Mouse (Mus musculus) thymus, postnatal 4 days (tissue): Measurements from ENCODE around the gene Aldh3a1.
A peak's percentile ranks its signal among the peaks of the same experiment; 100 is the strongest.

Experiments
- DNase-seq: peaks from one replicate; pipeline ENCODE4 v3.0.0; 2021

Gene Aldh3a1

DNA sequence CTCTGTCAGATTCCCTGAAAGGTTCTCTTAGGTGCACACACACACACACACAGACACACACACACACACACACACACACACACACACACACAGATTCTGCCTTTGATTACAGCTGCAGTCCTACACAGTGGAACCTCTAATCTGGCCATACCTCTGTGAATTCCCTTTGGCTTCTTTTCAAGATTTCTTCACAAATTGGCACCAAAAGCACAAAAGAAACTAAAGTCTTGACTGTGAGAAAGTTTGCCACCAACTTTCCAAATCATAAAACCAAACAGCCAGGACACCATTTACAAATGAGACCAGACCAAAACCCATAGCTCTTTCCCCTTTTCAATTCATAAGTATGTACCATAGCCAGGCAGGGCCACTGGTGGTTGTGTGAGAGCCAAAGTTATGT lies 9.4 kb upstream of the Aldh3a1 start:
- no peak for DNase-seq

DNA sequence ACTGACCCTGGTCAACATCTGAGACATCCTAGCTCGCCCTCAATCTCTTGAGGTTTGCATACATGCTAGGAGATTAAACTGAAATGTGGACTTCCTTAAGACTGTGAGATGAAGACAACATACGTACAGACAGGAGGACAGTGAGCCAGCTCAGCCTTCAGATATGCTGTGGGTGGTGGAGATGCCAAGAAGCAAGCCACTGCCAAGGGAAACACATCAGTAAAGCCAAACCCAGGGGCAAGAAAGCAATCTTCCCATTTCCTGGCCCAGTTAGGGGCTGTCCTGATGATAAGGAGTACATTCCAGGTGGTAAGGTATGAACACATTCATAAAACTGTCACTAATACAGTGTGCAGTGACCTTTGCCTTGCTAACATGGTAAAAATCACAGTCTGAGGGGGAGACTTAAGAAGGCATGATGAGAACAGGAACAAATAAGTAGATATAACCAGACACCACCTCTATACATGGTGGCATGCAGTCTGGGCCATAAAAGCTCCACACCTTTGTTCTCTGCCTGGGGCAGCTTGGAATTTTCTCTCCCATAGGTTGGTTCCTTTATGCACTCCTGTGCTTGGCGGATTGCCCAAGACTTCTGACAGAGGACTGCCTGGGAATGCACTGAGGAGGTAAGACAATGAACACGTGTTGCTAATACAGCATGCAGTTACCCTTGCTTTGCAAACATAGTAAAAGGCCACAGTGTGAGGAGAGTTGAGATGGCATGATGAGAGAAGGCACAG lies 7.5 kb upstream of the Aldh3a1 start:
- no peak for DNase-seq

DNA sequence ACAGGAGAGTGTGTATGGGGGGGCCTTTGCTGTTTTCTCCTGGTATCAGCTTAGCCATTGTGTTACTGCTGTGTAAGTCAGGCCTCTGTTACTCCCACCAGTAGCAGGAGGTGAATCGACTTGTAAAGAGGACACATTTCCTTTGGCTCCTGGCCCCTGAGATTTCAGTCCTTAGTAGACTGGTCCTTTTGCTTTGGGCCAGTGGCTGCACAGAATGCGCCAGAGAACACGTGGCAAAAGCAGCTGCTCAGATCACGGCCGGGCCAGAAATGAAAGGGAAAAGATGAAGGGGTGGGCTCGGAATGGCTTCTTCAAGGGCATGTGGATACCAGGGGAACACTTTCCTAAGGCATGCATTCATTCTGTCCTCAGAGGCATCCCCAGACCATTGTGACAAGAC lies 5.2 kb upstream of the Aldh3a1 start:
- DNase-seq, result no peak

DNA sequence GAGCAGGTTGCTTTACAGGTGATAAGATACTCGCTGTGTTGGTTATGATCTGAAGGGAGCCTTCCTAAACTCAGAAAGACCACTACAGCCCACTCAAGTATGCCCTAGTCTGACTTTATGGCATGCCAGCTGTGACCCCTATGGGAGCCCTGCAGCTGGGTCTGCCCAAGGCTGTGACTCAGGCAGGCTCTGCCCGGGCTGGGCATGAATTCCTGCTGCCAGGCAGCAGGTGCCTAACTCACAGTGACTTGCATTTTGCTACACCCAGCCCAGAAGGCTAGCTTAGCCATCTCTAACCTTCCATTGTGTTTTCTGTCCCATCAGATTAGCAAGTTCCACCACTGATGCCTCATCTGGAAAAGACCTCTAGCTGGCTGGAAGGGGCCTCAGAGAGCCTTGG lies 4.5 kb upstream of the Aldh3a1 start:
- no peak for DNase-seq

DNA sequence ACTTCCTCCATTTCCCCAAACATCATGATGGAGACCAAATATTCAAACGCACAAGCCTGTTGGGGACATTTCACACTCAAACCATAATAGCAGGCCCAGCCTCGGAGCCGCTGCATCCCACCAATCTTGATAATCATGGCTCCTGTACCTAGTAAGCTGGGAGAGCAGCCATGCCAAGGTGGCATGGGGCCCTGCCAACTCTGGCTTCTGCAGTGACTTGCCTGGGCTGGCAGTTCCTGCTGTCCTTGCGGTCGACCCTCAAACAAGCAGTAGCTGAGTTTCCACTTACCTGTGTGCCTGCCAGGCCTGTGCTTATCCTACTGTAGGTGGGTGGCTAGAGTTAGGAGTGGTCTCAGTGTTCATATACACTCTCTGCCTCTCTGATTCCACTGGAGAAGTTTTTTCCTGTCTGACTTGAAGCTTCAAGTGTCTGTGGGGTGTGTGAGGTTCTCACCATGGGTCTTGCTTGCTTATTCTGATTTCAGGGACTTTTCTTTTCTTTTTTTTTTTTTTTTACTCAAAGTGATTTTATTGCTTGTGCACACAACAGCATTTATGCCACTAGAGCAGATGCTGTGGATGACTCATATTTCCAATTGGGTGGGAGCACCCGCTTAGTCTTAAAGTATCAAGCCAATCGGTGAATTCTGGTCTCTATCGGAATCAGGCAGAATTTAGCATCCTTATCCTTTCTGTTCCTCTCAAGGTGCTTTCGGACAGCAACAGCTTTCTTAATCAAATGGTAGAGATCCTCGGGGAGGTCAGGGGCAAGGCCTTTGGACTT lies 2.0 kb upstream of the Aldh3a1 start:
- DNase-seq, result no peak

DNA sequence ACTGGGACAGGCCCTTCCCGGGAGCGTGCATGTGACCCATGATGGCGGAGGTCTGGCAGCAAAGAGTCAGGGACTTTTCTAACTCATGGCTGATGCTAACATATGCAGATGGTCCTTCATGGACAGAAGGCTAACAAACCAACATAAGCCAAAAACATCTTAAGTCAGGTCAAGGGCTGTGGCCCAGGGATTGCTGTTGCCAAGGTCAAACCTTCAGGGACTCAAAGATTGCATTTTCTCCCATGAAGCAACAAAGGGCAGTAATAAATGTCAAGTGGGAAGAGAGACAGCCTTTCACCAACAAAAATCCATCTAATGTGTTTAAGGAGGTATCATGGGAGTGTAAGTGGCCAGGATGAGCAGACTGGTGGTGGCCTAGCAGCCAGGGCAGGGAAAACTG lies 1.2 kb upstream of the Aldh3a1 start:
- DNase-seq, result no peak

DNA sequence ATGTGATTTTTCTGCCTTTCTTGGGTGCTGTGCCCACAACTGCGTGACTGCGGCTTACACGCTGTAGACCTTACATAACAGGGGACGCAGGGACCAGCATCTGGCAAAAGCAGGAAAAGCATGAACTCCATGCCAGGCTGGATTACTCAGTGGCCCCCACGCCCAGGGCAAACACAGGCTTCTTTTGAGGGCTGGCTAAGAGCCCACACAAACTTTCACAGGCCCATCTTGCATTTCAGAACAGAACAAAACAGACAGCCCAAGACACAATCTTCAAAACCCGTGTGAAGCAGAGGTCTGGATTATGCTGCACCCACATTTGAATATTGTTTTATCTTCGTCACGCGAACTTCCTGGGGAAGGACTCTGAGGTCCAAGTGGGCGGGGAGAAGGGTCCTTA lies 979 bp downstream of the Aldh3a1 start:
- no peak for DNase-seq

DNA sequence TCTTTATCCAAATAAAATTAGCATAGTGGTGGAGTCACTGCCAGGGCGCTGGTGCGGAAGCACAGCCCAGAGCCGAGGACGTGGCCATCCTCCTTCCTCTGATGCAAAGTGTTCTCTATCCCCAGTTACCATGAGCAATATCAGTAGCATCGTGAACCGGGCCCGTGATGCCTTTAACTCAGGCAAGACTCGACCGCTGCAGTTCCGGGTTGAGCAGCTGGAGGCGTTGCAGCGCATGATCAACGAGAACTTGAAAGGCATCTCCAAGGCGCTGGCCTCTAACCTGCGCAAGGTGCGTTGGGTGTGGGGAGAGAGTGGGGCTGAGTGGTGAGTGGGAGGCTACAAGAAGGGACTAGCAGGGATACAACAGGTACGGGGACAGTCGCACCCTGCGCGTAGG lies 4.8 kb downstream of the Aldh3a1 start:
- peak; percentile 68 for DNase-seq

DNA sequence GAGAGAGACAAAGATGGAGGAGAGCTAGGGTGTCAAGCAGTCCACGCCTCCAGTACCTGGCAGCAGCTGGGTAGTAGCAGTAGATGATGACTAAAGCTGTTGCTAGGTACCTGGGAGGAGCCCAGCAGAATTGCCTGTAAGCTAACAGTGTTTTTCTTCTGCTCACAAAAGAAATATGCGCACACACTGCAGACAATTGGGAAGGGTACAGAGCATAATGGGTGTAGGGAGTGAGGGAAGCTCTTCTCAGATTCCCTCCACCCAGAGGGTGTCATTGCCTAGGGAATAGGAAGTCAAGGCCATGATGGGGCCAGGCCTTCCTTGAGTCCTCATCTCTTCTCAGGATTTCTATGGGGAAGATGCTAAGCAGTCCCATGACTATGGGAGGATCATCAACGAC lies 8.6 kb downstream of the Aldh3a1 start:
- no peak for DNase-seq

DNA sequence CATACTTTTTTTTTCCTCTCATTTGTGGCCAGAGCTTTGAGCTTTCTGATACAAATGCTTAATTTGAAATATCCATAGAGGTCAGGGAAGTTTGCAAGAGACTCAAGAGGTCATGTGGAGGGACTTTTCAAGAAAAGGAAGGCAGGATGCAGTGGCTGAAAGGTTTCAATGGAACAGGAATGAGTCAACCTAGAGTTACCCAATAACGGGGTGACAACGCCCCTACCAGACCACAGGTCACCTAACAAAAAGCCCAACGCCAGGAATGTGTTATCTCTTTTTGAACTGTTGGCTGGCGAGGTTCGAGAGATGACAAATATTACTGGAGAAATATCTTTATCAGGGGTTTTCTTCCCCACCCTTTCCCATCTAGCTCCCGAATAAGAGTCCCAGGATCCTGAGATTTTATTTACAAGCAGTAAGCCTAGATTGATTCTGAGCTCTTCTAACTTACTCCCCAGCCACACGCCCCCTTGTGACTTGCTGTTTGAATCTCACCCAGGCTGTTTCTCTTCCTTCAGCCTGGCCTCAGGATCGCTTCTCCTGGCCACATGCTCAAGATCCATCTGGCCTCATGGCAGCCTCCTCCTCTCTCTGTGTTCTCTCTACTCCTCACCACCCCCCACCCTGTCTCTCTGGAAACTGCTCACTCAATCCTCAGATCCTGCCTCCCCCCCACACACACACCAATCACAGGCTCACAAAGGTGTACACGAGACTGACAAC lies 13.0 kb downstream of the Aldh3a1 start:
- no peak for DNase-seq

DNA sequence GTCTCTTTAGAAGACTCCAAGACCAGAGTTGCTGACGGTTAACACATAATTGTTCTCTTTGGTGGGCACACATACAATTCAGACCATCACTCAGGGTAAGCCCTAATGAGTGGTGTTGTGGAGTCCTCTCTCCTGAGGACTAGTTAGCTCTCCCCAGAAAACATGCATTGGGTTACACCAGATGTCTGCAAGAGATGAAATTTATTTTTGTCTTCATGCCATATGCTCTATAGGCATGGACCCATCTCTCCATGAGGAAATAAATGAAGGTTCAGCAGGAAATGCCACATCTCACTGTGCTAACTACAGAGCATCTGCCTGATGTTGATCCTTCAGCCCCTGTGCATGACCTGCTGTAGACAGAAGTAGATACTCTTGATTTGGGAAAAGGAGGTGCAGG lies 14.7 kb downstream of the Aldh3a1 start:
- no peak for DNase-seq

DNA sequence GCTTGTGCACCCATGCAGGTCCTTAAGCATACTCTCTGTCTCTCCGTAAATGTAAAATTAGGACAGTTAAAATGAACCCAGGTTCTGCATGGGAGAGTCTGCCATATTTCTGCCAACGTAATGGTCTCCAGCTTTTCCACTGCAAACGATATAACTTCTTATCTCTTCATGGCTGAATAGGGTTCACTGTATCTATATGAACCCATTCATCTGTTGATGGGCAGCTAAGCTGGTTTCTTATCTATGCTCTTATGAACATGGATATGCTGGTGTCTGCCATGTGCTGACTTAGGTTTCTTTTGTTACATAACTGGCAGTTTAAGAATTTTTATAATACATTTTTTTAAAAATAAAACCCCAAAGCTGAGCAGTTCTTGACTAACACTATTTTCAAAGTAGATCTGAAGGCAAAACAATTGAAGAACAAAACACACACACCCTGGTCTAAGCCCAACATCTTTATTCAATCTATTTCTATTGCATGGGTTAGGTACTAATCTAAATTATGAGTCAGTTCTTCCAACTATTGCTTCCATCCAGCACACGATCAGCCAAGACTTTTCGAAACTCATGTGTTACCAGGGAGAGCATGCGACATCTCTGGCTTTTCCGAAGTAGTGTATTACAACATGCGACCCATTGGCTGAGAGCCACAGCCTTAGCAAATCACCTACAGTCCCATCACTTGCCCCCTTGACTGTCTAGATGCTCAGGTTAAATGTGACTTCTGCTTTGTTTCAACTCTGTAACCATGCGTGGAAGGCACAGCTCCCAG lies 15.8 kb downstream of the Aldh3a1 start:
- DNase-seq, result no peak

DNA sequence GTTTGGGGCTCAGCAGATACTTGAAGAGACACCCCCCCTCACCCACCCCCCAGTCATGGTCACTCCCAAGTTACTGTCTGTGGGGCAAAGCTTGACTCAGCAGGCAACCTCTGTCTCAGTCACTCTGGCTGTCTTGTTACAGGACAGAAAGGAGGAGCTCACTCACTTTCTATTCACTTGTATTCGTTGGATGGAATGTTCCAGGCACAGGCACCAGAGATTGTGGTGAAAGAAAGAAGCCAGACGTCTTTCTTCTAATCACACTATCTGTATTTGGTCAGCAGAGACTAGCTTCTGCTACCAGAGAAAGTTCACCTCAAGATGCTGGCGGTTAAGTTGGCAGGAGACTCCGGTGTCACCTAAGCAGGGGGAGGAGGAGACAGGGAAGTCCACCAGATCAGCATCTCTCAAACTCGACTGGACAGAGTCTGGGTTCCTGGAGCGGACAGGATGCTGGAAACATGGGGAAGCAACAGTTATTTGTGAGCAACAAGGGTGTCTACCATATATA lies 17.0 kb downstream of the Aldh3a1 start:
- DNase-seq, result no peak

DNA sequence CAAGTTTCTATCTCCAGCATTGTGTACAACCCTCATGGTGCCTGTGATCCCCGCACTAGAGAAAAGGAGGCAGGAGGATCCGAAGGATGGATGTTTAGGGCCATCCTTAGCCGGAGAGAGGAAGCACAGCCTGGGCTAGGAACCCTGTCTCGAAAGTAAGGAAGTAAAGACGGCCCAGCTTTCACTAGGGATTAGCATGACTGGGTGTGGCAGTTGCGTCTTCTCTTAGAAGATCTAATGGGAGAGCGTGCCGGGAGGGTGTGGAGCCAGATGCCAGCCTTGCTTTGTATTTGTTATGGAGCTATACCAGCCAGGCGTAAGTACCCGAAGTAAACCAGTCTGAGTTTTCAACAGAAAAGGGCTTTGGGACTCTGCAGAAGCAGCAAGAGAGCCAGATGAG lies 17.6 kb downstream of the Aldh3a1 start:
- no peak for DNase-seq

DNA sequence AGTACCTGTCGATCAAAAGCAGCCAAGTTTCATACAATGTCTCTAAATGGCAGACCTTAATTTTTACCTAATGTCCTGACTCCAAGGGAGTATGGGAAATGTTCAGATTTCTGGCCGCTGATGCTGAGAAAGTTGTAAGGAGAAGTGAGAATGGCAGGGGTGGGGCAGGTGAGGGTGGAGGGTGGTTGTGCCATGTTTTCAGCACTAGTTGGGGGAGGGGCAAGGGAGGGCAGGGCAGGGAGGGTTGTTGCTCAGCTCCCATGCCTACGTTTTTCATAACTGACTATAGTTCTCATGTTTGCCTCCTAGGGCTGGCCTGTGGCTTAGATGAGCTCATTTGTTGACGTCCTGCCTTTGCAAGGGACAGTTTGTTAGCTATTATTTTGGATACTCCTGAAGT lies 18.2 kb downstream of the Aldh3a1 start:
- DNase-seq, result no peak

DNA sequence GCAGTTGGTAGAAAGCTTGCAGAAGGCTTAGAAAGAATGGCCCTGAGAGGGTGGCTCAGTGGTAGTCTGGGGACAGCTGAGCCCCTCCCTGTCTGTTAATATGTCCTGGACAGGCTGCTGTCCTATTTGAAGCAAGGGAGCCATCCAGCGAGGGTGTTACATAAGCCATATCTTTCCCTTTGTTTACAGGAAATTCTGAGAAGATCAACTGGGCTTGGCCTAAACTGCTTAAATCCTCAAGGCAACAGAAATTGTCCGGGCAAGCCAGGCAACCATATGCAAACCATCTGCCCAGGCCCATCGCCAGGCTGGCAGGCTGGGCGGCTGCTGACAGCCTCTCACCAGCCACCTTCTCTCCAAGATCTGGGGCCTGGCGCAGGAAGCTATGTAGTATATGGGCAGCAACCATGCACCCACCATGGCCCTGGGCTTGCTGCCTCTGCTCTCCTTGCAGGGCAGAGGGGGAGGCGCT lies 18.6 kb downstream of the Aldh3a1 start:
- DNase-seq, result no peak

DNA sequence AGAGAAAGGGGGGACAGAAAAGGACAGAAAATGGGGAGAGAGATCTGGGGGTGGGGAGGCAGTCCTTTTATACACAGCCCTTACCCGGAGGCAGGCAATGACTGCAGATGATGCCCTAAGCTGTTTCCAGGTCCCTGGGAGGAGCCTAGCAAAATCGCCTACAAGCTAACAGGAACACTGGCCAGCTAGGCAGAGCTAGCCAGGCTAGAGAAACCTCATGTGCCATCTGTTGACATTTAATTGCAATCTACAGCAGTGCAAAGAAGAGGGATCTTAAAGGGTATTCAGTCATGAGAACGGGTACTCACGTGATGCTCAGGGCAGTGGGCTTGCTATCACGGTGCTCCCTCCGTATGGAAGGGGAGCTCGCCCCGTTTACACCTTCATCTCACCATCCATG lies 20.5 kb downstream of the Aldh3a1 start:
- no peak for DNase-seq

DNA sequence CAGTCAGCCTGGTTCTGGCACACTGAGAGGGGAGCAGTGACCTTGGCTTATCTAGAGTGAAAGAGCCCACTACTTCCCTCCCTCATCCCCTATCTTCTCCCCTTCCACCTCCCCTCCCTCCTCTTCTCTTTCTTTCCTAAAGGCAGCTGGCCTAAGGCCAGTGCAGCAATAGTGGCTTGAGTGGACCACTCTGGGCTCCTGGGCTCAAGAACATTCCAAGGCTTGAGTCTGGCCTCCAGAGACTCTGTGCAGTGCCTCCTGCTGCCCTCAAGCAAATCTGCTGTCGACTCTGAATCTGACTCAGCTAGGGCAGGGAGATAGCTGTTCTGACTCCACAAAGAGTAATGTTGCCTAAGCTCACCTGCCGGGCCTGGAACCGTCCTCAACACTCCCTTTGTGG lies 21.1 kb downstream of the Aldh3a1 start:
- DNase-seq, result no peak

DNA sequence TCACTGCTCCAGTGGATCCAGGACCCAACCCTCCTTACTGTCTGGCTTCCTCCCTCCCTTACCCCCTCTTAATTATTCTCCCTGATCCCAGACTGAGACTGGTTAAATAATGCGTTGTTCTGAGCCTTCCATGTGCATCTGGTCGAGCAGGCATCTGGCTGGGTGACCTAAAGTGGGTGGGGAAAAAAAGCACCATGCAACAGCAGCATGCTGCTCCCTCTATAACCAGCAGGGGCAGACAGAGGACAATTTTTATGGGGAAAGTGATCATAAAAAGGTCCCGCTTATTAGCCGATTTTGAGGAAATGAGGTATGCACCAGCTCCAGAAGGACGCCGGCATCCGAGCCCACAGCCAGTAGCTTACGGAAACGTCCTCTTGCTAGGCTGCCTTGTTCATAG lies 24.0 kb downstream of the Aldh3a1 start:
- peak; percentile 75 for DNase-seq

DNA sequence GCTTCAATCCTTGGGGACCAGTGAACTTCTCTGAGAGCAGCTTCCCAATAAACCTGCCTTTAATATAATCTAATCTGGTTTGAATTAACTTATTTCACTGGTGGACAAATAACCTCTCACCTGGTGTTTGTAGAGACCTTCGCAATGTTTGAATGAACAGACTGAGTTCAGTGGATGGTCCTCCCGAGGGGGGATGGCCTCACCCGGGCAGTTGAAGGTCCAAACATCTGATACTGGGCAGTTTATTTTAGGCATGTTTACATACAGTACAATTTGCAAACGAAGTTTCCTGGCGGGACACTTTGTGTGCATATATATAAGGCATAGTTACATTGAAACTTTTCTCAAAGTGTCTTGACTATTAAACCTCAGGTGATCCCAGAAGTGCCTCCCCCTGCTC lies 26.8 kb downstream of the Aldh3a1 start:
- no peak for DNase-seq

DNA sequence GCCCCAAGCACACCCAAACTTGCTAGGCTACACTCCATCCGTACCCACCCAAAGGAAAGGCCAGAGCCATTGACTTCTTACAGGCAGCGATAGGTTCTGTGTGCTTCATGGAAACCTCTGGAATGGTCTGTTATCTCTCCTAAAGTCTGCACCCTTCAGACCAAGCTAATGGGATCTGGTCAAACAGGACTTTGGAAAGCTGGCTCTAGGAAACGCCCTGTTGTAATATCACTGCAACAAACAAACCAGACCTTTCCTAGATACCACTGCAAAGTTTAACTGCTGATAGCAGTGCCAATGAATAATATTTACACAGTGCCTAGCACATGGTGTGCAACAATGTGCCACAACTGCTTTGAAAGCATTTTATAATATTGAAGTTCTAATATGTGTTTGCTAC lies 28.7 kb downstream of the Aldh3a1 start:
- no peak for DNase-seq

DNA sequence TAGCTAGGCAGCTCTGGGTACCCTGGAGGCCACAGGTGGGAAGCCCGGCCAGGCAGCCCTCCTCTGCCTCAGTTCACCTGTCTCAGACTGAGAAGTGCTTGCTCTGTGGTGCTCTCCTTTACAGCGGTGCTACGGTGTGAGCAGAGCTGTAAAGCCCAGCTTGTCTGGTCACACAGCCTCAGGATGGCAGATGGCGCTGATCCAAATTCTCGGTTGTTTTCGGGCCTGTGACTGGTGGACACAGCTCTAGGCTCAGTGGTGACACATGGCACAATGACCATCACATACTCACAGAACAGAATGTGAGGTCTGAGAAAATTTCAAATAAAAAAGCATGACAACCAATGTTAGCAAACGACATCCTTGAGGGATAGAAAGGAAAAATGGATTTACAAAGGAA lies 37.1 kb downstream of the Aldh3a1 start:
- DNase-seq, result no peak

DNA sequence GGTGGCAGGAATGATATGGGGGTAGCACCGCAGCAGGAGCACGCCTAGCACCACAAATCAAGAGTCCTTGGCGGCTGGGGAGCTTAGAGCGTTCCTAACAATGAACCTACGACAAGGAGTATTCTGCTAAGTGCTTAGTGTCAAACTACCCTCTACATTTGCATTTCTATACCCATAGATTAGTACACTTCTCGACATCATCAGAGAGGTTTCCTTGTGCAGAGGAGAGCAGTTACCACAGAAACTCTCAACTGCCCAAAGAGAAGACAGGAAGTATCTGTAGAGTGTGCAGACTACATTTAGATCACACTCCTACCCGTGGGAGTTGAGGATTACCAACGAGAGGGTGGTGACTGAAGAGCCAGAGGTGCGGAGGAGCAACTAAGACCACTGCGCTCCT lies 44.4 kb downstream of the Aldh3a1 start:
- DNase-seq, result no peak
